Mouse (Mus musculus) neural tube, embryonic 12.5 days (tissue): ENCODE results near the gene Ifrd1. TPM values are rescaled to one million over a fixed set of nuclear protein-coding genes. Genes with fewer than 3 reads are reported as not detected.
A peak's percentile ranks its signal among the peaks of the same experiment; 100 is the strongest.

ENCODE experiments used
- ATAC-seq: fragments of 200-750 bp; cut with Nextera tagmentation; 2 replicates; pipeline ENCODE4 v1.8.0; 2017; ENCODE audit warnings: low read depth, mild to moderate bottlenecking, moderate TSS enrichment, moderate library complexity; ENCODE audit not compliant: low FRiP score
- H3K27ac ChIP-seq: fragments of 300-500 bp; sonication (generic); 2 replicates; pipeline ENCODE4 v1.5.1; 2016
- H3K27me3 ChIP-seq: fragments of 300-500 bp; sonication (generic); replicated peaks from 2 replicates; pipeline ENCODE4 v1.6.1; 2016; ENCODE audit warnings: mild to moderate bottlenecking
- H3K36me3 ChIP-seq: fragments of 300-500 bp; sonication (generic); 2 replicates; pipeline ENCODE4 v1.6.1; 2016; ENCODE audit warnings: mild to moderate bottlenecking
- H3K4me1 ChIP-seq: fragments of 300-500 bp; sonication (generic); 2 replicates; pipeline ENCODE4 v1.6.1; 2016
- H3K4me2 ChIP-seq: fragments of 300-500 bp; sonication (generic); replicated peaks from 2 replicates; pipeline ENCODE4 v1.6.1; 2016; ENCODE audit warnings: mild to moderate bottlenecking
- H3K4me3 ChIP-seq: fragments of 300-500 bp; sonication (generic); 2 replicates; pipeline ENCODE4 v1.5.1; 2016
- H3K9ac ChIP-seq: fragments of 300-500 bp; sonication (generic); 2 replicates; pipeline ENCODE4 v1.6.1; 2016; ENCODE audit warnings: mild to moderate bottlenecking
- H3K9me3 ChIP-seq: fragments of 300-500 bp; sonication (generic); 2 replicates; pipeline ENCODE4 v1.6.1; 2016; ENCODE audit warnings: mild to moderate bottlenecking
- WGBS: fragments of 180-500 bp; shearing (Covaris S2); methylation state at CpG from one replicate; pipeline ENCODE4 v1.1.7; 2016; 5-methylcytosine and 5-hydroxymethylcytosine counted together
- polyA plus RNA-seq: library from polyadenylated mRNA; unstranded; fragments of >200 nt; fragmentation: Nextera tagmentation; extraction: Ambion mirVana; gene quantifications from 2 replicates; pipeline ENCODE4 v1.2.1, GENCODE M21; 2016

Gene Ifrd1
- polyA plus RNA-seq, 1 experiment from 2014 or later, result 186 TPM

- H3K27me3 ChIP-seq, result no peaks in the 10 kb centered on the region
- H3K36me3 ChIP-seq, result peaks cover 49% of the 10 kb centered on the region
- no peak overlapping the region for H3K9ac ChIP-seq
- H3K27ac ChIP-seq, result no peak overlapping the region
- H3K4me1 ChIP-seq, result peaks cover 5% of the 10 kb centered on the region
- peak; percentile 75 for ATAC-seq
- H3K4me3 ChIP-seq, result no peak overlapping the region
- H3K9me3 ChIP-seq, result no peaks in the 10 kb centered on the region
- no peak overlapping the region for H3K4me2 ChIP-seq
- 49% methylated on average over 15 of the region's 15 CpGs for WGBS
These were observed 33.1 kb downstream of the Ifrd1 start for GRCm38 (mm10) chr12:40214888-40215876.

- ATAC-seq, result no peak
- Histone ChIP-seq H3K4me2 (no peak overlapping the region), H3K27ac (no peak overlapping the region), H3K4me1 (no peaks in the 10 kb centered on the region), H3K4me3 (no peak overlapping the region), H3K9ac (no peak overlapping the region), H3K27me3 (no peaks in the 10 kb centered on the region), H3K9me3 (no peaks in the 10 kb centered on the region), H3K36me3 (peaks cover 68% of the 10 kb centered on the region)
- 94% methylated on average over 3 of the region's 3 CpGs for WGBS
These were observed 39.3 kb downstream of the Ifrd1 start for GRCm38 (mm10) chr12:40209049-40209448.

DNA sequence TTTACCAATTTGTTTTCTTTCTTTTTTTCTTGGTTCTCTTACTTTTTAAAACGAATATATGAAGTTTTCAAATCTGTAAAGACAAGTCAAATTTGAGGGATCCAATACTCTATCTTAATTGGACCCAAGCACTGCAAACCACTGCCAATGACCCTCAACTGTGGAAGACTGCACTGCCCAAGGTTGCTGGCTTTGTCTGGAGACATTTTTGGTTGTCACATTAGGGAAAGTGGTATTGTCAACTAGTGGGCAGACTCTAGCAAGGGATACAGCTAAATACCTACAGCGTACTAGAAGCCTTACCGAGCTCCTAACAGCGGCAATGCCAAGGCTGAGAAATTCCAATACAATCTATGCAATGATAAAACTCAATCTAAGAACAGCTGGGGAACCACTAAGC is 40.4 kb downstream of the Ifrd1 start:
- no peaks in the 10 kb centered on the region for H3K4me1 ChIP-seq
- no peak overlapping the region for H3K9ac ChIP-seq
- no peak for ATAC-seq
- WGBS, result 94% methylated on average over 4 of the region's 4 CpGs
- H3K36me3 ChIP-seq, result peaks cover 65% of the 10 kb centered on the region
- no peak overlapping the region for H3K27ac ChIP-seq
- no peak overlapping the region for H3K4me2 ChIP-seq
- H3K4me3 ChIP-seq, result no peak overlapping the region
- H3K9me3 ChIP-seq, result no peaks in the 10 kb centered on the region
- H3K27me3 ChIP-seq, result no peaks in the 10 kb centered on the region

DNA sequence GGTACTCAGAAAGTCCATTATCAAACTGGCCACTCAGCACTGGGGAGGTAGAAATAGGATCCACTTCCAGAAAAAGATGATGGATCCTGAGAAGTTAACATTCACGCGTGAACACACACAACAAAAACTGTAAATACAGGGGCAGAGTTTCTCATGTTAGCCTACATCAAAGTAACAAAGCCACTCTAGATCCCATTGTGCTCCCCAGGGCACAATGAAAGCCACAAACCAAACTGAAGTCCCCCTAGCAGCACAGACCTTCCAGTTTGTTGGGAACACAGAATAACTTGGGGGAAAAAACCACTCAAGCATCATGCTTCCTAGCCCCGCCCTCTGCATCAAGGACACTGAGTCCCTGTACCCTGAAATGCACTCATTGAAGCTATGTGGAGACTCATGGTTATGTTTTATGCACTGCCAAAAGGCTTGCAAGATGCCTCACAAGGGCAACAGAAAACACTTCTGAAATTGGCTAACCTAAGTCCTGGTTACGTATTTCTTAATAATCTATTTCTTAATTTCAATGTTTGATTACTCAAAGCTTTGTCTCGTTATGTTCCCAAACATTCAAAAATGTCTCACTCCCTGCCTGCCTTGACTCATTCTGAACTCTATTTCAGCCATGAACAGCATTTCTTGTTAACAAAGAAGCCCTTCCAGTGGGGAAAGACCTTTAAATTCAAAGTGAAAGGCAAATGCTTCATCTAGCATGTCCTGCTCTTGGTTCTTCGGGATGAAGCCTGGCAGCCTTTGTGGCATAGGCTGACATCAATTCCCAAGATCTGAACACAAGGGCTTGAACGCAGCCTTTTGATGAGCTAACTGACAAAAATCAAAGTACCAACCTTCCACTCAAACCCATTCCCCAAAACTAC is 45.9 kb downstream of the Ifrd1 start:
- no peak overlapping the region for H3K9ac ChIP-seq
- H3K4me1 ChIP-seq, result no peaks in the 10 kb centered on the region
- no peak overlapping the region for H3K4me3 ChIP-seq
- H3K27ac ChIP-seq, result no peak overlapping the region
- peaks cover 47% of the 10 kb centered on the region for H3K36me3 ChIP-seq
- no peak for ATAC-seq
- H3K27me3 ChIP-seq, result no peaks in the 10 kb centered on the region
- WGBS, result 91% methylated on average over 7 of the region's 7 CpGs
- H3K9me3 ChIP-seq, result no peaks in the 10 kb centered on the region
- no peak overlapping the region for H3K4me2 ChIP-seq

- no peak overlapping the region for H3K9ac ChIP-seq
- no peak overlapping the region for H3K4me3 ChIP-seq
- no peaks in the 10 kb centered on the region for H3K4me1 ChIP-seq
- no peak overlapping the region for H3K27ac ChIP-seq
- no peak overlapping the region for H3K4me2 ChIP-seq
- no peaks in the 10 kb centered on the region for H3K27me3 ChIP-seq
- 90% methylated on average over 6 of the region's 6 CpGs for WGBS
- no peaks in the 10 kb centered on the region for H3K9me3 ChIP-seq
- H3K36me3 ChIP-seq, result peaks cover 32% of the 10 kb centered on the region
- ATAC-seq, result no peak
These were observed 47.6 kb downstream of the Ifrd1 start for GRCm38 (mm10) chr12:40200484-40201235.

DNA sequence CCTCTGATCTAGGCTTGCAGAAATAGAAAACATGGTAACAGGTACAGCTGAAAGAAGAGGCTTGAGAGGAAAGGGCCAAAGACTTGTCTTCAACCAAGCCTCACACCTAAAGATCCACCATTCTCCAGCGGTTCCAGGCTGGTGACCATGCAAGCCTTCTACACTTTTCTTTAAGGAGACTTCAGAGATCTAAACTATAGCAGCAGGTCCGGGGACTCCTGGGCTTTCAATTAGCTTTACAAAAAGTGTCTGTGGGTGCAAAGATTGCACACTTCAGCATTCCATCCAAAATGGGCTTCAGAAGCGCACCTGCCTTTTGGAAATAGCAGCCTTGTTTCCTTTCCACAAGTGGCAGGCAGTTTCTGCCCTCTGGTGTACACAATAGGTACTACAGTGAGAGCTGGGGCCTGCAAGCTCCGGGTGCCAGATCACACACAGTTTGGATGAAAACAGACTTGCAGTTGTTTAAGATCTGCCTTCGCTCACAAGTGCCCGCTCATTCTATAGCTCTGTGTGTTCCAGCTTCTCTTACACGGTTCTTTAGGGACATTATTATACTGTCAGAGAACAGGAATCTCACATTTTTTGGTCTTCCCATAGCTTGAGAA is 48.4 kb downstream of the Ifrd1 start:
- H3K9ac ChIP-seq, result no peak overlapping the region
- no peak overlapping the region for H3K27ac ChIP-seq
- no peaks in the 10 kb centered on the region for H3K27me3 ChIP-seq
- ATAC-seq, result peak; percentile 44; the same call in 1 of the 2 replicates
- peaks cover 25% of the 10 kb centered on the region for H3K36me3 ChIP-seq
- H3K4me1 ChIP-seq, result no peaks in the 10 kb centered on the region
- H3K9me3 ChIP-seq, result no peaks in the 10 kb centered on the region
- WGBS, result 50% methylated on average over 7 of the region's 7 CpGs
- H3K4me2 ChIP-seq, result no peak overlapping the region
- no peak overlapping the region for H3K4me3 ChIP-seq

- Histone ChIP-seq H3K36me3 (peaks cover 19% of the 10 kb centered on the region), H3K4me2 (no peak within 1 kb of the TSS), H3K27me3 (no peaks in the 10 kb centered on the region), H3K4me3 (no peak within 1 kb of the TSS), H3K9ac (no peak within 1 kb of the TSS), H3K4me1 (no peaks in the 10 kb centered on the region), H3K9me3 (no peaks in the 10 kb centered on the region), H3K27ac (no peak within 1 kb of the TSS)
- WGBS, result 82% methylated on average over 8 of the region's 8 CpGs
- no peak for ATAC-seq
These were observed 49.0 kb downstream of the Ifrd1 start, which contains the start of gene Lsmem1 for GRCm38 (mm10) chr12:40199302-40199701. Lsmem1 (minus strand) TSS chr12:40199490.

DNA sequence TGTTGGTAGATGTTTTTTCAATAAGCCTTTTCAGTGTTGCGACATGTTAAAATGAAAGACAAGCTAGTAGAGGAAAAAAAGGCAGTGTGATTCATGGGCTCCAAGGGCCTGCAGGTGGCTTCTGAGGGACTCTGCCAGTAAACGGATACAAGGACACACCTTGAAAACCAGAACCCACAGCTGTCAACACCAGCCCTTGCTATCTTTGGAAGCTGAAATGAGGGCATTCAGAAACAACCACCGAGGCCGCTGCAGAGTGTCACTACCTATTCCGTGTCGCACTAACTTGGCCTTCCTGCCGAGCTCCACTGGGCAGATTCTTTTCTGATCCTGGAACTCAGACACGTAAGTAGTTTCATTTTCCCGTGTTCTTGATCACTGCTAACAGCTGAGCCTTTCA is 49.9 kb downstream of the Ifrd1 start:
- no peaks in the 10 kb centered on the region for H3K9me3 ChIP-seq
- no peaks in the 10 kb centered on the region for H3K4me1 ChIP-seq
- H3K27ac ChIP-seq, result no peak overlapping the region
- ATAC-seq, result no peak
- 91% methylated on average over 9 of the region's 9 CpGs for WGBS
- H3K27me3 ChIP-seq, result no peaks in the 10 kb centered on the region
- H3K9ac ChIP-seq, result no peak overlapping the region
- no peak overlapping the region for H3K4me2 ChIP-seq
- peaks cover 10% of the 10 kb centered on the region for H3K36me3 ChIP-seq
- H3K4me3 ChIP-seq, result no peak overlapping the region

GRCm38 (mm10) chr12:40198019-40198418 is 50.3 kb downstream of the Ifrd1 start:
- Histone ChIP-seq H3K36me3 (peaks cover 9% of the 10 kb centered on the region), H3K9me3 (no peaks in the 10 kb centered on the region), H3K9ac (no peak overlapping the region), H3K4me3 (no peak overlapping the region), H3K27me3 (no peaks in the 10 kb centered on the region), H3K27ac (no peak overlapping the region), H3K4me2 (no peak overlapping the region), H3K4me1 (no peaks in the 10 kb centered on the region)
- WGBS, result 91% methylated on average over 5 of the region's 5 CpGs
- ATAC-seq, result no peak

DNA sequence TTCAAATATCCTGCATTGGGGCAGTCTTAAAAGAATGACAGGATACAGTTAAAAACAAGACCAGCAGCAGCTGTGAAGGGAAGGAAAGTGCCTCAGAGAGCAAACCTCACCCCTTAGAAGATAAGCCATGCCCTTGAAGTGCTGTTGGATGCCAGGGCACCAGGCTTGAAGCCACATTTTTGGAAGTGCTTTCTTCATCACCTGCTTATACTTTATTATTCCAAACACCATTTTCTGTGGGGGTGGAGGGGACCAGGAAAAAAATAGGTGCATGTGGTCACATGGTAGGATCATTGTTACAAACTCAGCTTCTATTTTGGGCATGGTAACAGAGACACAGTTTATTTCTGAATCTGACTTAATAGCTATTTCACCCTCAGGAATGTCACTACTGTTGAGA is 50.8 kb downstream of the Ifrd1 start:
- no peaks in the 10 kb centered on the region for H3K4me1 ChIP-seq
- ATAC-seq, result no peak

GRCm38 (mm10) chr12:40185474-40185873 is 62.8 kb downstream of the Ifrd1 start:
- no peak overlapping the region for H3K27ac ChIP-seq
- no peak overlapping the region for H3K4me3 ChIP-seq
- ATAC-seq, result no peak
- 93% methylated on average over 3 of the region's 3 CpGs for WGBS
- H3K9ac ChIP-seq, result no peak overlapping the region
- H3K4me2 ChIP-seq, result no peak overlapping the region
- H3K27me3 ChIP-seq, result no peaks in the 10 kb centered on the region
- no peaks in the 10 kb centered on the region for H3K4me1 ChIP-seq
- H3K36me3 ChIP-seq, result no peaks in the 10 kb centered on the region
- H3K9me3 ChIP-seq, result no peaks in the 10 kb centered on the region

More for the DNA sequence above, 50.8 kb downstream of the Ifrd1 start:
- no peak overlapping the region for H3K27ac ChIP-seq
- no peaks in the 10 kb centered on the region for H3K9me3 ChIP-seq
- H3K4me2 ChIP-seq, result no peak overlapping the region
- H3K4me3 ChIP-seq, result no peak overlapping the region
- H3K27me3 ChIP-seq, result no peaks in the 10 kb centered on the region
- peaks cover 5% of the 10 kb centered on the region for H3K36me3 ChIP-seq
- no peak overlapping the region for H3K9ac ChIP-seq
